10 mouse cellular contexts compared by ENCODE assay signal in genomic region chr4:62978501-62978911, GRCm38 (mm10). TPM values are rescaled to one million over a fixed set of nuclear protein-coding genes. Genes with fewer than 3 reads are reported as not detected.
A peak's percentile ranks its signal among the peaks of the same experiment; 100 is the strongest.
DNase-seq lines count a peak whose midpoint lies in the region; ATAC-seq lines count a peak whose summit lies in the region.
"Had no signal": no experiment of that assay in that cellular context is flagged by ENCODE, and none has a peak within 500 bp of the region (broad histone marks: within the 10 kb centered on the region; RNA-seq: fewer than 3 reads in every experiment).

No protein-coding gene starts in this region.

- peak; percentile 38; the same call in 1 of the 2 replicates for ATAC-seq in midbrain, embryonic 12.5 days (ENCODE audit: low FRiP score, low read depth)
- peak; percentile 38; the same call in 1 of the 2 replicates for ATAC-seq in hindbrain, embryonic 11.5 days (ENCODE audit: low FRiP score)
- 0 out of 2 replicates have a peak, but pooled peaks have one; percentile 3 for ATAC-seq in limb, embryonic 13.5 days (ENCODE audit: low FRiP score, low read depth)
- peak; percentile 23; the same call in 1 of the 2 replicates for ATAC-seq in stomach, embryonic 16.5 days (ENCODE audit: insufficient read depth, low FRiP score)

- DNase-seq in midbrain, embryonic 10.5 days (ENCODE audit: low spot score), result no peak
- DNase-seq in hindbrain, embryonic 11.5 days (ENCODE audit: low spot score), result peak; percentile 13
- DNase-seq in frontal cortex, postnatal 14 days (ENCODE audit: low spot score in 2 of 2), result no peak
- no peak for DNase-seq in frontal cortex, adult 2 months (ENCODE audit: extremely low spot score in 1 of 2, low spot score in 1 of 2)
- DNase-seq: heart, postnatal 10 days; kidney, postnatal 25 days; right cerebral cortex, adult 18-20 months had no signal

- H3K36me3 ChIP-seq in midbrain, embryonic 12.5 days, result no peaks in the 10 kb centered on the region
- H3K36me3 ChIP-seq in midbrain, embryonic 10.5 days, result peaks cover 8% of the 10 kb centered on the region
- H3K36me3 ChIP-seq in hindbrain, embryonic 11.5 days (ENCODE audit: control insufficient read depth, insufficient read depth, low read length), result no peaks in the 10 kb centered on the region
- peaks cover 3% of the 10 kb centered on the region; the same call in 1 of the 2 replicates for H3K36me3 ChIP-seq in limb, embryonic 13.5 days
- no peaks in the 10 kb centered on the region for H3K36me3 ChIP-seq in stomach, embryonic 16.5 days (ENCODE audit: control insufficient read depth, insufficient read depth, low read length)

- 49% methylated on average over 10 of the region's 10 CpGs for WGBS in midbrain, embryonic 12.5 days
- 62% methylated on average over 10 of the region's 10 CpGs for WGBS in midbrain, embryonic 10.5 days
- WGBS in hindbrain, embryonic 11.5 days, result 62% methylated on average over 10 of the region's 10 CpGs
- WGBS in limb, embryonic 13.5 days, result 24% methylated on average over 10 of the region's 10 CpGs
- 43% methylated on average over 10 of the region's 10 CpGs for WGBS in stomach, embryonic 16.5 days

- peaks cover 28% of the 10 kb centered on the region for H3K4me1 ChIP-seq in midbrain, embryonic 12.5 days
- H3K4me1 ChIP-seq in midbrain, embryonic 10.5 days, result peaks cover 17% of the 10 kb centered on the region
- peaks cover 5% of the 10 kb centered on the region for H3K4me1 ChIP-seq in hindbrain, embryonic 11.5 days (replicated peaks; ENCODE audit: control insufficient read depth, insufficient read depth, low read length)
- H3K4me1 ChIP-seq in limb, embryonic 13.5 days, result peaks cover 52% of the 10 kb centered on the region
- peaks cover 25% of the 10 kb centered on the region for H3K4me1 ChIP-seq in stomach, embryonic 16.5 days (ENCODE audit: control insufficient read depth, insufficient read depth, low read length)

- no peaks in the 10 kb centered on the region for H3K9me3 ChIP-seq in midbrain, embryonic 12.5 days
- H3K9me3 ChIP-seq in midbrain, embryonic 10.5 days (replicated peaks), result peaks cover 4% of the 10 kb centered on the region; the same call in 1 of the 2 replicates
- H3K9me3 ChIP-seq in hindbrain, embryonic 11.5 days (ENCODE audit: control insufficient read depth, low read length), result no peaks in the 10 kb centered on the region
- no peaks in the 10 kb centered on the region for H3K9me3 ChIP-seq in limb, embryonic 13.5 days
- no peaks in the 10 kb centered on the region for H3K9me3 ChIP-seq in stomach, embryonic 16.5 days (replicated peaks; ENCODE audit: control insufficient read depth, low read length)

- H3K4me3 ChIP-seq in midbrain, embryonic 12.5 days, result no peak overlapping the region
- H3K4me3 ChIP-seq in midbrain, embryonic 10.5 days, result no peak overlapping the region
- H3K4me3 ChIP-seq in hindbrain, embryonic 11.5 days (ENCODE audit: low read depth, low read length), result no peak overlapping the region
- no peak overlapping the region for H3K4me3 ChIP-seq in limb, embryonic 13.5 days
- no peak overlapping the region for H3K4me3 ChIP-seq in stomach, embryonic 16.5 days (replicated peaks; ENCODE audit: low read length)

- no peaks in the 10 kb centered on the region for H3K27me3 ChIP-seq in midbrain, embryonic 12.5 days
- H3K27me3 ChIP-seq in midbrain, embryonic 10.5 days (ENCODE audit: low read depth, poor library complexity, severe bottlenecking), result no peaks in the 10 kb centered on the region
- H3K27me3 ChIP-seq in hindbrain, embryonic 11.5 days (ENCODE audit: control insufficient read depth, insufficient read depth, low read length), result no peaks in the 10 kb centered on the region
- no peaks in the 10 kb centered on the region for H3K27me3 ChIP-seq in limb, embryonic 13.5 days
- H3K27me3 ChIP-seq in stomach, embryonic 16.5 days (ENCODE audit: control insufficient read depth, insufficient read depth, low read length), result no peaks in the 10 kb centered on the region

- H3K27ac ChIP-seq in midbrain, embryonic 12.5 days (replicated peaks), result peak overlapping the region; percentile 11
- H3K27ac ChIP-seq in midbrain, embryonic 10.5 days (replicated peaks), result no peak overlapping the region
- H3K27ac ChIP-seq in hindbrain, embryonic 11.5 days (ENCODE audit: low read depth, low read length), result no peak overlapping the region
- H3K27ac ChIP-seq in limb, embryonic 13.5 days, result peak overlapping the region; percentile 45; the same call in 1 of the 2 replicates
- H3K27ac ChIP-seq in stomach, embryonic 16.5 days (ENCODE audit: low read length), result peak overlapping the region; percentile 48

- no peak overlapping the region for H3K9ac ChIP-seq in midbrain, embryonic 12.5 days (replicated peaks)
- H3K9ac ChIP-seq in hindbrain, embryonic 11.5 days (ENCODE audit: low read depth, low read length), result no peak overlapping the region; the same call in 1 of the 2 replicates
- H3K9ac ChIP-seq in limb, embryonic 13.5 days, result 0 out of 2 replicates have a peak overlapping the region, but pooled peaks have one; percentile 19
- H3K9ac ChIP-seq in stomach, embryonic 16.5 days (ENCODE audit: low read length), result peak overlapping the region; percentile 19

- H3K4me2 ChIP-seq in midbrain, embryonic 12.5 days (replicated peaks), result no peak overlapping the region
- H3K4me2 ChIP-seq in hindbrain, embryonic 11.5 days (replicated peaks; ENCODE audit: low read depth, low read length), result no peak overlapping the region
- H3K4me2 ChIP-seq in limb, embryonic 13.5 days (replicated peaks), result peak overlapping the region; percentile 19; the same call in 1 of the 2 replicates
- H3K4me2 ChIP-seq in stomach, embryonic 16.5 days (ENCODE audit: low read depth, low read length), result 0 out of 2 replicates have a peak overlapping the region, but pooled peaks have one; percentile 12

RNA-seq across cellular contexts. Expression of gene Zfp618, which starts 13.1 kb away (rescaled TPM):
- 43.5 and 47.1 TPM in 2 replicates for polyA plus RNA-seq in midbrain, embryonic 12.5 days (2016; fragmentation: Nextera tagmentation; extraction: Ambion mirVana)
- polyA plus RNA-seq in midbrain, embryonic 10.5 days (2016; fragmentation: Nextera tagmentation; extraction: Ambion mirVana), result 23.9 and 26.6 TPM in 2 replicates
- polyA plus RNA-seq in hindbrain, embryonic 11.5 days (2014; fragmentation: Nextera tagmentation; extraction: Ambion mirVana), result 34.9 and 36.7 TPM in 2 replicates
- polyA plus RNA-seq in limb, embryonic 13.5 days (2015; fragmentation: Nextera tagmentation; extraction: Ambion mirVana), result 39.2 and 44.0 TPM in 2 replicates
- polyA plus RNA-seq in stomach, embryonic 16.5 days (2015; fragmentation: Nextera tagmentation; extraction: Ambion mirVana), result 23.1 and 24.0 TPM in 2 replicates
- 3.8 and 4.0 TPM in 2 replicates for polyA plus RNA-seq in frontal cortex, adult 2 months (2012; rRNA removed)

Comparison
In these comparisons a context has a peak if more than half of its experiments do, and no peak if none do; other contexts are left out.
1. H3K27ac ChIP-seq: peak in midbrain, embryonic 12.5 days (single experiment), limb, embryonic 13.5 days (single experiment) and stomach, embryonic 16.5 days (single experiment); none in midbrain, embryonic 10.5 days (single experiment) and hindbrain, embryonic 11.5 days (single experiment).
2. H3K4me2 ChIP-seq: peak in limb, embryonic 13.5 days (single experiment) and stomach, embryonic 16.5 days (single experiment); none in midbrain, embryonic 12.5 days (single experiment) and hindbrain, embryonic 11.5 days (single experiment).
3. H3K9ac ChIP-seq: peak in limb, embryonic 13.5 days (single experiment) and stomach, embryonic 16.5 days (single experiment); none in midbrain, embryonic 12.5 days (single experiment) and hindbrain, embryonic 11.5 days (single experiment).
4. Peak in every context shown above with its lines, with median percentiles within 50 percentile points of each other: ATAC-seq.